Mouse (Mus musculus): ENCODE measurements at regions not wholly inside any gene's neighbourhood (a gene's known extent, or its start where the extent isn't known, plus 50 kb on each side); places are given as distances from the start of the nearest gene placed in this dataset.

- DNase-seq (ENCODE audit: extremely low read depth, low read depth, low spot score) = no peak
- Histone ChIP-seq H3K27ac (replicated peaks; ENCODE audit: insufficient read depth, low read depth, low read length) (no peak overlapping the region), H3K36me3 (ENCODE audit: control insufficient read depth, insufficient read depth, low read length) (no peaks in the 10 kb centered on the region), H3K9ac (ENCODE audit: low read depth, low read length) (no peak overlapping the region), H3K79me2 (ENCODE audit: control insufficient read depth, insufficient read depth, low read length) (no peaks in the 10 kb centered on the region), H3K4me1 (ENCODE audit: control insufficient read depth, insufficient read depth, low read length) (no peaks in the 10 kb centered on the region), H3K4me3 (ENCODE audit: insufficient read depth, low read depth, low read length) (no peak overlapping the region), H3K27me3 (ENCODE audit: control insufficient read depth, insufficient read depth, low read length) (no peaks in the 10 kb centered on the region)
- TF ChIP-seq CTCF (IDR thresholded peaks at IDR 0.05; ENCODE audit: low read depth, low read length) (no peak), POLR2A (IDR thresholded peaks at IDR 0.05; ENCODE audit: extremely low read depth, insufficient read depth, low read length) (no peak)
- WGBS = 79% methylated on average over 3 of the region's 3 CpGs
These were observed 530.7 kb downstream of the Etv1 start for GRCm38 (mm10) chr12:39309905-39310304.

- H3K79me2 ChIP-seq (ENCODE audit: control insufficient read depth, insufficient read depth, low read length) = no peaks in the 10 kb centered on the region
- H3K4me3 ChIP-seq (ENCODE audit: insufficient read depth, low read depth, low read length) = no peak overlapping the region
- no peak overlapping the region for H3K27ac ChIP-seq (replicated peaks; ENCODE audit: insufficient read depth, low read depth, low read length)
- H3K36me3 ChIP-seq (ENCODE audit: control insufficient read depth, insufficient read depth, low read length) = no peaks in the 10 kb centered on the region
- no peaks in the 10 kb centered on the region for H3K4me1 ChIP-seq (ENCODE audit: control insufficient read depth, insufficient read depth, low read length)
- no peak for TF ChIP-seq CTCF (IDR thresholded peaks at IDR 0.05; ENCODE audit: low read depth, low read length)
- no peak for TF ChIP-seq POLR2A (IDR thresholded peaks at IDR 0.05; ENCODE audit: extremely low read depth, insufficient read depth, low read length)
- H3K9ac ChIP-seq (ENCODE audit: low read depth, low read length) = no peak overlapping the region
- no peaks in the 10 kb centered on the region for H3K27me3 ChIP-seq (ENCODE audit: control insufficient read depth, insufficient read depth, low read length)
- 86% methylated on average over 4 of the region's 4 CpGs for WGBS
- no peak for DNase-seq (ENCODE audit: extremely low read depth, low read depth, low spot score)
These were observed 538.0 kb downstream of the Etv1 start for GRCm38 (mm10) chr12:39317229-39317628.

GRCm38 (mm10) chr12:39321453-39321852 lies 542.3 kb downstream of the Etv1 start:
- TF ChIP-seq POLR2A (IDR thresholded peaks at IDR 0.05; ENCODE audit: extremely low read depth, insufficient read depth, low read length) (no peak), CTCF (IDR thresholded peaks at IDR 0.05; ENCODE audit: low read depth, low read length) (no peak)
- no peak for DNase-seq (ENCODE audit: extremely low read depth, low read depth, low spot score)
- Histone ChIP-seq H3K27me3 (ENCODE audit: control insufficient read depth, insufficient read depth, low read length) (no peaks in the 10 kb centered on the region), H3K9ac (ENCODE audit: low read depth, low read length) (no peak overlapping the region), H3K27ac (replicated peaks; ENCODE audit: insufficient read depth, low read depth, low read length) (no peak overlapping the region), H3K36me3 (ENCODE audit: control insufficient read depth, insufficient read depth, low read length) (no peaks in the 10 kb centered on the region), H3K4me3 (ENCODE audit: insufficient read depth, low read depth, low read length) (no peak overlapping the region), H3K79me2 (ENCODE audit: control insufficient read depth, insufficient read depth, low read length) (no peaks in the 10 kb centered on the region), H3K4me1 (ENCODE audit: control insufficient read depth, insufficient read depth, low read length) (no peaks in the 10 kb centered on the region)
- WGBS = 70% methylated on average over 1 of the region's 1 CpGs

GRCm38 (mm10) chr12:39326157-39326556 lies 547.0 kb downstream of the Etv1 start:
- no peaks in the 10 kb centered on the region for H3K4me1 ChIP-seq (ENCODE audit: control insufficient read depth, insufficient read depth, low read length)

GRCm38 (mm10) chr12:39326668-39327299 lies 547.6 kb downstream of the Etv1 start:
- no peaks in the 10 kb centered on the region for H3K79me2 ChIP-seq (ENCODE audit: control insufficient read depth, insufficient read depth, low read length)
- no peaks in the 10 kb centered on the region for H3K36me3 ChIP-seq (ENCODE audit: control insufficient read depth, insufficient read depth, low read length)
- no peak for TF ChIP-seq POLR2A (IDR thresholded peaks at IDR 0.05; ENCODE audit: extremely low read depth, insufficient read depth, low read length)
- no peak for TF ChIP-seq CTCF (IDR thresholded peaks at IDR 0.05; ENCODE audit: low read depth, low read length)
- no peaks in the 10 kb centered on the region for H3K4me1 ChIP-seq (ENCODE audit: control insufficient read depth, insufficient read depth, low read length)
- H3K27ac ChIP-seq (replicated peaks; ENCODE audit: insufficient read depth, low read depth, low read length) = no peak overlapping the region
- no peak overlapping the region for H3K4me3 ChIP-seq (ENCODE audit: insufficient read depth, low read depth, low read length)
- H3K27me3 ChIP-seq (ENCODE audit: control insufficient read depth, insufficient read depth, low read length) = no peaks in the 10 kb centered on the region
- peak; percentile 3 for DNase-seq (ENCODE audit: extremely low read depth, low read depth, low spot score)
- no peak overlapping the region for H3K9ac ChIP-seq (ENCODE audit: low read depth, low read length)
- 70% methylated on average over 4 of the region's 4 CpGs for WGBS

More at GRCm38 (mm10) chr12:39326157-39326556, 547.0 kb downstream of the Etv1 start:
- 77% methylated on average over 7 of the region's 7 CpGs for WGBS
- Histone ChIP-seq H3K79me2 (ENCODE audit: control insufficient read depth, insufficient read depth, low read length) (no peaks in the 10 kb centered on the region), H3K27ac (replicated peaks; ENCODE audit: insufficient read depth, low read depth, low read length) (no peak overlapping the region), H3K4me3 (ENCODE audit: insufficient read depth, low read depth, low read length) (no peak overlapping the region), H3K36me3 (ENCODE audit: control insufficient read depth, insufficient read depth, low read length) (no peaks in the 10 kb centered on the region), H3K27me3 (ENCODE audit: control insufficient read depth, insufficient read depth, low read length) (no peaks in the 10 kb centered on the region), H3K9ac (ENCODE audit: low read depth, low read length) (no peak overlapping the region)
- TF ChIP-seq CTCF (IDR thresholded peaks at IDR 0.05; ENCODE audit: low read depth, low read length) (no peak), POLR2A (IDR thresholded peaks at IDR 0.05; ENCODE audit: extremely low read depth, insufficient read depth, low read length) (no peak)
- peak; percentile 4 for DNase-seq (ENCODE audit: extremely low read depth, low read depth, low spot score)

GRCm38 (mm10) chr12:39328377-39328776 lies 549.2 kb downstream of the Etv1 start:
- Histone ChIP-seq H3K4me1 (ENCODE audit: control insufficient read depth, insufficient read depth, low read length) (no peaks in the 10 kb centered on the region), H3K4me3 (ENCODE audit: insufficient read depth, low read depth, low read length) (no peak overlapping the region), H3K9ac (ENCODE audit: low read depth, low read length) (no peak overlapping the region), H3K27me3 (ENCODE audit: control insufficient read depth, insufficient read depth, low read length) (no peaks in the 10 kb centered on the region), H3K27ac (replicated peaks; ENCODE audit: insufficient read depth, low read depth, low read length) (no peak overlapping the region), H3K79me2 (ENCODE audit: control insufficient read depth, insufficient read depth, low read length) (no peaks in the 10 kb centered on the region), H3K36me3 (ENCODE audit: control insufficient read depth, insufficient read depth, low read length) (no peaks in the 10 kb centered on the region)
- no peak for DNase-seq (ENCODE audit: extremely low read depth, low read depth, low spot score)
- no peak for TF ChIP-seq CTCF (IDR thresholded peaks at IDR 0.05; ENCODE audit: low read depth, low read length)
- TF ChIP-seq POLR2A (IDR thresholded peaks at IDR 0.05; ENCODE audit: extremely low read depth, insufficient read depth, low read length) = no peak
